Mouse (Mus musculus): ENCODE results near the gene Rtel1. TPM values are rescaled to one million over a fixed set of nuclear protein-coding genes. Genes with fewer than 3 reads are reported as not detected.
A peak's percentile ranks its signal among the peaks of the same experiment; 100 is the strongest.

Rtel1 gene
- polyA plus RNA-seq, 1 experiment from 2014 or later = 40.6 TPM

DNA sequence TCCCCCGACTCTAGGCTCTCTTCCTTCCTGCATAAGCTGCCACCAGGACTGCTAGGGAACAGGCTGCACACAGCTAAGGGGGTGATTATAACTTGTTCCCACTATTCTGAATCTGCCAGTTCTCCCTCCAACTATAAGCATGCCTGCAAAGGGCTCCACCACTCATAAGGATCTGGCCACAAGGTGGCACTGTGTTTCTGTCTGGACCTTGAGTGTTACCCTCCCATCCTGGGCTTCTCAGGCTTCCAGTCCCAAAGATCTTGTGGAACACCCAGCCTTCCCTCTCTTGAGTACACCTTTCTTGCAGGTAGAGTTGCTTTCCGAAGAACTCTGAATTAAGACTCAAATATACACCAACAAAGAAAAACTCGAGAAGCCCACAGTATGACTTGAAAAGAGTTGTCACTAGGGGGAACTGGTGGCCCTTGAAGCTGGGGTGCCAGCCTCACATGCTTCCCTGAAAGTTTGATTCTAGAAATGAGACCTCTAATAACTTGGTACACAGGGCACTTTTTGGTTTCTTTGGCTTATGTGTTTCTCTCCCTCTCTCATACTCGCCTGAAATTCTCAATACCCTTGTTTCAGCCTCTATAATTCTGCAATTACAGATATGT is 73.2 kb downstream of the Rtel1 start:
- no peak overlapping the region for H3K27ac ChIP-seq (replicated peaks)
- H3K4me3 ChIP-seq = no peak overlapping the region
- no peaks in the 10 kb centered on the region for H3K27me3 ChIP-seq
- no peaks in the 10 kb centered on the region for H3K9me3 ChIP-seq
- no peak overlapping the region for H3K9ac ChIP-seq
- ATAC-seq (ENCODE audit: low FRiP score, low read depth) = peak; percentile 76
- no peak overlapping the region for H3K4me2 ChIP-seq
- WGBS = 31% methylated on average over 4 of the region's 4 CpGs
- H3K4me1 ChIP-seq (replicated peaks) = no peaks in the 10 kb centered on the region
- H3K36me3 ChIP-seq = peaks cover 19% of the 10 kb centered on the region

DNA sequence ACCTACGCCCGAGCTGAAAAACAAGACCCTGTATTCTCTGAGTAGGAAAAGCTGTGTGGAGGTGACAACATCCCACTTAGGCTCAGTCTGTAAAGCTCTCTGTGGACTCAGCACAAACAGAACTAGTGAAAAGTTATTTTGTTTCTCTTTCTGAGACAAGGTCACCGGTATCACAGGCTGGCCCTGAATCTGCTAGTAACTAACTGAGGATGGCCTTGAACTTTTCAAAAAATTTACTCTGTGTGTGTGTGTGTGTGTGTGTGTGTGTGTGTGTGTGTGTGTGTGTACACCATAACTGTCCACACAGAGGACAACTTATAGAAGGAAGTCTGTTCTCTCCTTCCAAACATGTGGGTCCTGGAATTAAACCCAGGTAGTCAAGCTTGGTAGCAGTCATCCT is 74.5 kb downstream of the Rtel1 start:
- Histone ChIP-seq H3K9me3 (no peaks in the 10 kb centered on the region), H3K27me3 (no peaks in the 10 kb centered on the region), H3K4me3 (no peak overlapping the region), H3K9ac (no peak overlapping the region), H3K4me2 (no peak overlapping the region), H3K4me1 (replicated peaks) (no peaks in the 10 kb centered on the region), H3K36me3 (peaks cover 19% of the 10 kb centered on the region), H3K27ac (replicated peaks) (no peak overlapping the region)
- ATAC-seq (ENCODE audit: low FRiP score, low read depth) = no peak
- WGBS = 96% methylated on average over 3 of the region's 3 CpGs

DNA sequence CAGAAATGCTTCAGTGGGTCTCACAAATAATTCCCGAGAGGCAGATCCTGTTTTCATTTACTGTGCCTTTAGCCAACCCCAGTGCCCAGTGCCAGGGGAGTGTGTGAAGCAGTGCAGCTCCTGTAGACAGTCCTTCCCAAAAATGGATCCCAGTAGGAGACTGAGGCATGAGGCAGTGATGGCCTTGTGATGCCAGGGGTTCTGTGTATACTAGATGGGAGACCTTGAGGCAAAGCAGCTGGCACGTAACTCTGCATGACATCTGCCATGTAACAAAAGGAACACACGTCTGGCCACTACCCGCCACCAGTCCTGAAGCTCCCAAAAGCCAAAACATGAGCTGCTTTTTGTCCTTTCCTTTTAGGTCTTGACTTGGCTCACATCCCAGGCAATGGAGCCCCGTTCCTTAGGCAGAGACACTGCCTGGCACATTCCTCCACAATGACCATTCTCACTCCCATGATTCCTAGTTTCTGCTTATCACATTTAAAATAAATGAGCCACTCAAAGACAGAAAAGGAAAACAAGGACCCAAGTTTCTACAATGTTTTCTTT is 77.7 kb downstream of the Rtel1 start:
- Histone ChIP-seq H3K9me3 (no peaks in the 10 kb centered on the region), H3K27me3 (no peaks in the 10 kb centered on the region), H3K36me3 (peaks cover 8% of the 10 kb centered on the region), H3K27ac (replicated peaks) (no peak overlapping the region), H3K4me1 (replicated peaks) (no peaks in the 10 kb centered on the region), H3K9ac (no peak overlapping the region), H3K4me2 (no peak overlapping the region), H3K4me3 (no peak overlapping the region)
- no peak for ATAC-seq (ENCODE audit: low FRiP score, low read depth)
- WGBS = 57% methylated on average over 5 of the region's 5 CpGs

DNA sequence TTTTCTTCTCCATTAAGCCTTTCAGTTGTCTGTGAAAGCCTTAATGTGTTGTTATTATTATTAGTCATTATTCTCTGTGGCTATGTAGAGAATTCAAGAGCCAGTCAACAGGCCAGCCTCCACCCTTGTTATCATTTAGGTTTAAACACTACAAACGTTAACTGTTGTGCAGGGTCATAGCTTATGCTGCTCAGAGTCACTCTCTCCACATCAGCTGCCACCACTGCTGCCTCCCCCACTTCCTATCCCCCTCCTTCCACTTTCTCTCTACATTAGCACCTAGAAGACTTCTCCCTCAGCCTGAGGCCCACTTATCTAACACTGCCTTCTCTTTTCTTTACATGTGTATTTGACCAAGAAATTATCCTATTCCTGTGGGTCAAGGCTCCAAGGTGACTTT is 82.0 kb downstream of the Rtel1 start:
- H3K4me1 ChIP-seq (replicated peaks) = no peaks in the 10 kb centered on the region
- H3K4me3 ChIP-seq = no peak overlapping the region
- H3K27me3 ChIP-seq = no peaks in the 10 kb centered on the region
- 21% methylated on average over 1 of the region's 1 CpGs for WGBS
- H3K27ac ChIP-seq (replicated peaks) = no peak overlapping the region
- H3K9ac ChIP-seq = no peak overlapping the region
- H3K36me3 ChIP-seq = peaks cover 8% of the 10 kb centered on the region; the same call in 1 of the 2 replicates
- no peak overlapping the region for H3K4me2 ChIP-seq
- H3K9me3 ChIP-seq = no peaks in the 10 kb centered on the region
- no peak for ATAC-seq (ENCODE audit: low FRiP score, low read depth)

DNA sequence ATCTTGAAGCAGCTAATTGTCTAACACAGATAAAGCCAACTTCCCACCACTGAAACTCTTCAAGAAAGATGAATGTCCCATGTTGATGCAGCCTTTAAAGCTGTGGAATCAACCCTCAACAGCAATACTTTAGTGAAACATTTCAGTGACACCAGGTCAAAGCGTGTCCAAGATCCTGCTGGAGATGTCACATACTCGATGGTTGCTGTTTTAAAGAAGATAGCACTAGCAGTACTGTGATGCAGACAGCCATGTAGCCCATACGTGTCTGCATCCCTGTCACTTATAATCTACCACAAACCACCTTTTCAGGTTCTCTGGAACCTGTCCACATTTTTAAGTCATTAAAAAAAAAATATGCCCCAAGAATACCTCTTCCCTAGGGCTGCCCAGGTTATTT is 84.2 kb downstream of the Rtel1 start:
- peaks cover 8% of the 10 kb centered on the region; the same call in 1 of the 2 replicates for H3K36me3 ChIP-seq
- no peaks in the 10 kb centered on the region for H3K27me3 ChIP-seq
- no peak overlapping the region for H3K9ac ChIP-seq
- no peak overlapping the region for H3K4me3 ChIP-seq
- no peaks in the 10 kb centered on the region for H3K4me1 ChIP-seq (replicated peaks)
- no peak for ATAC-seq (ENCODE audit: low FRiP score, low read depth)
- WGBS = 93% methylated on average over 3 of the region's 3 CpGs
- H3K27ac ChIP-seq (replicated peaks) = no peak overlapping the region
- no peaks in the 10 kb centered on the region for H3K9me3 ChIP-seq
- H3K4me2 ChIP-seq = no peak overlapping the region

Other genes with a start within 250 kb of the Rtel1 start
- gene Kcnq2, start 184.4 kb upstream of the Rtel1 start, polyA plus RNA-seq (2015; fragmentation: Nextera tagmentation; extraction: Ambion mirVana) = 45.8 and 50.4 TPM in 2 replicates
- gene Eef1a2, start 162.7 kb upstream of the Rtel1 start, polyA plus RNA-seq (2015; fragmentation: Nextera tagmentation; extraction: Ambion mirVana) = 13.5 and 14.5 TPM in 2 replicates
- 398 and 410 TPM in 2 replicates for gene Ppdpf, start 132.5 kb upstream of the Rtel1 start, polyA plus RNA-seq (2015; fragmentation: Nextera tagmentation; extraction: Ambion mirVana)
- gene Ptk6, start 117.0 kb upstream of the Rtel1 start, polyA plus RNA-seq (2015; fragmentation: Nextera tagmentation; extraction: Ambion mirVana) = not detected in 2 replicates
- 0.18 and 0.20 TPM in 2 replicates for gene Srms, start 106.6 kb upstream of the Rtel1 start, polyA plus RNA-seq (2015; fragmentation: Nextera tagmentation; extraction: Ambion mirVana)
- gene Fndc11, start 99.7 kb upstream of the Rtel1 start, polyA plus RNA-seq (2015; fragmentation: Nextera tagmentation; extraction: Ambion mirVana) = 0.14 and 0.26 TPM in 2 replicates
- gene Helz2, start 77.7 kb upstream of the Rtel1 start, polyA plus RNA-seq (2015; fragmentation: Nextera tagmentation; extraction: Ambion mirVana) = 0.26 and 0.39 TPM in 2 replicates
- 14.9 and 15.1 TPM in 2 replicates for gene Gmeb2, start 31.7 kb upstream of the Rtel1 start, polyA plus RNA-seq (2015; fragmentation: Nextera tagmentation; extraction: Ambion mirVana)
- 1,559 and 1,575 TPM in 2 replicates for gene Stmn3, start 5.2 kb upstream of the Rtel1 start, polyA plus RNA-seq (2015; fragmentation: Nextera tagmentation; extraction: Ambion mirVana)
- 77.0 and 84.9 TPM in 2 replicates for gene Zgpat, start 45.2 kb downstream of the Rtel1 start, polyA plus RNA-seq (2015; fragmentation: Nextera tagmentation; extraction: Ambion mirVana)
- gene Arfrp1, start 45.7 kb downstream of the Rtel1 start, polyA plus RNA-seq (2015; fragmentation: Nextera tagmentation; extraction: Ambion mirVana) = 81.2 and 82.7 TPM in 2 replicates
- gene Lime1, start 60.3 kb downstream of the Rtel1 start, polyA plus RNA-seq (2015; fragmentation: Nextera tagmentation; extraction: Ambion mirVana) = 51.6 and 56.5 TPM in 2 replicates
- gene Zbtb46, start 139.7 kb downstream of the Rtel1 start, polyA plus RNA-seq (2015; fragmentation: Nextera tagmentation; extraction: Ambion mirVana) = 21.4 and 21.6 TPM in 2 replicates
- gene Abhd16b, start 173.5 kb downstream of the Rtel1 start, polyA plus RNA-seq (2015; fragmentation: Nextera tagmentation; extraction: Ambion mirVana) = 0.17 TPM in 1 of 2 replicates, not detected in the other
- 117 and 118 TPM in 2 replicates for gene Tpd52l2, start 177.4 kb downstream of the Rtel1 start, polyA plus RNA-seq (2015; fragmentation: Nextera tagmentation; extraction: Ambion mirVana)
- 258 and 267 TPM in 2 replicates for gene Dnajc5, start 200.7 kb downstream of the Rtel1 start, polyA plus RNA-seq (2015; fragmentation: Nextera tagmentation; extraction: Ambion mirVana)

Data from hindbrain, embryonic 15.5 days (tissue).